Mouse (Mus musculus) stomach, postnatal 0 days (tissue): ENCODE results near the gene Mucl3.

ENCODE experiments used
- CTCF ChIP-seq: IDR thresholded peaks from 2 replicates; pipeline ENCODE4 v1.5.1; 2016; ENCODE audit warnings: antibody characterized with exemption, low read depth, mild to moderate bottlenecking, moderate library complexity
- EP300 ChIP-seq: optimal IDR thresholded peaks from 2 replicates; pipeline ENCODE3; 2016; ENCODE audit warnings: antibody characterized with exemption

DNA sequence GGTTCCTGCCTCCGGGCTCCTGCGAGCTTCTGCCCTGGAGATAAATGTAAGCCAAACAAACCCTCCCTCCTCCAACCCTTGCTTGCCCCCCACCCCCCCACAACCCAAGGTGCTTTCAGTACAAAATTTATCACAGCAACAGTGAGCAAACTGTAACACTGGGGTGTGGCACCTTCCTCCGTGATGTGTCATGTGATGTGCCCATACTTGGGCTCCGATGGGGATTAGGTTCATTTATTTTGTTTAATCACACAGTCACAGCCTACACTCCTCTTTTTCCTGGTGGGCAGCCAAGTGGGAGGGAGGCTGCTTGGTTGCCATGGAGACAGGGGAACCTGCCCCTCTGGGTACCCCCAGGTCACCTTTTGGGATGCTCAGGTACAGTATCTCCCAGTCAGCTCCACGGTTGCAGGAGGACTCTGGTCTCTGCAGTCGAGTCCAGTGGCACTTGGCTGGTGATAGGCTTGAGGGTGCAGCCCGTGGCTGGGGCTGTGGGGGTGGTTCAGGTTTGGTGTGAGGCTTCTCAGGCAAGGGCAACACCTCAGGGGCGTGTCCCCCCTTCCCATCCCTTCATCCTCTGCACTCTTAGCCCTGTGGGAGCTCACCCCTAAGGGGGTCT, 41.6 kb downstream of the Mucl3 start:
- TF ChIP-seq EP300 (no peak), CTCF (no peak)
